Mouse (Mus musculus) forebrain, postnatal 0 days (tissue): Measurements from ENCODE around the gene Fez1. TPM values are rescaled to one million over a fixed set of nuclear protein-coding genes. Genes with fewer than 3 reads are reported as not detected.
A peak's percentile ranks its signal among the peaks of the same experiment; 100 is the strongest.

Experiments
- ATAC-seq: fragments of 200-750 bp; cut with Nextera tagmentation; 2 replicates; pipeline ENCODE4 v1.8.0; 2017; ENCODE audit warnings: mild to moderate bottlenecking, moderate library complexity
- DNase-seq: peaks from one replicate; pipeline ENCODE4 v3.0.0-alpha.2; 2015
- H3K27ac ChIP-seq: fragments of 300-500 bp; sonication (generic); 2 replicates; pipeline ENCODE4 v1.5.1; 2014; ENCODE audit warnings: low read depth, mild to moderate bottlenecking, antibody characterized with exemption, low read length, moderate library complexity, mixed read lengths
- H3K27me3 ChIP-seq: fragments of 300-500 bp; sonication (generic); 2 replicates; pipeline ENCODE4 v1.6.1; 2014; ENCODE audit warnings: mild to moderate bottlenecking, low read length, mixed read lengths; ENCODE audit not compliant: insufficient read depth
- H3K36me3 ChIP-seq: fragments of 300-500 bp; sonication (generic); 2 replicates; pipeline ENCODE4 v1.6.1; 2014; ENCODE audit warnings: mild to moderate bottlenecking, moderate library complexity; ENCODE audit not compliant: insufficient read depth
- H3K4me1 ChIP-seq: fragments of 300-500 bp; sonication (generic); 2 replicates; pipeline ENCODE4 v1.6.1; 2014; ENCODE audit warnings: antibody characterized with exemption; ENCODE audit not compliant: insufficient read depth
- H3K4me2 ChIP-seq: fragments of 300-500 bp; sonication (generic); 2 replicates; pipeline ENCODE4 v1.6.1; 2014; ENCODE audit warnings: low read depth, mild to moderate bottlenecking, moderate library complexity
- H3K4me3 ChIP-seq: fragments of 300-500 bp; sonication (generic); 2 replicates; pipeline ENCODE4 v1.5.1; 2014; ENCODE audit warnings: low read depth, low read length, mixed read lengths
- H3K9ac ChIP-seq: fragments of 300-500 bp; sonication (generic); 2 replicates; pipeline ENCODE4 v1.6.1; 2014; ENCODE audit warnings: mild to moderate bottlenecking
- H3K9me3 ChIP-seq: fragments of 300-500 bp; sonication (generic); 2 replicates; pipeline ENCODE4 v1.6.1; 2016; ENCODE audit warnings: low read length
- CTCF ChIP-seq: sonication (generic); IDR thresholded peaks from 2 replicates; pipeline ENCODE4 v1.5.1; 2016; ENCODE audit warnings: antibody characterized with exemption, control low read depth, low read depth
- WGBS: fragments of 180-500 bp; shearing (Covaris S2); extraction: QIAGEN DNeasy Blood & Tissue Kit; methylation state at CpG from one replicate; pipeline ENCODE4 v1.1.7; 2014; 5-methylcytosine and 5-hydroxymethylcytosine counted together
- polyA plus RNA-seq: library from polyadenylated mRNA; unstranded; fragments of >200 nt; fragmentation: Nextera tagmentation; extraction: Ambion mirVana; gene quantifications from 2 replicates; pipeline ENCODE4 v1.2.1, GENCODE M21; 2015
- total RNA-seq: library from RNA; depleted of rRNA; stranded (reverse); fragments of >200 nt; gene quantifications from 2 replicates; pipeline ENCODE4 v1.2.3, GENCODE M21; 2014

Gene Fez1
- total and polyA plus RNA-seq, 2 experiments from 2014 or later, result 586 to 657 TPM

DNA sequence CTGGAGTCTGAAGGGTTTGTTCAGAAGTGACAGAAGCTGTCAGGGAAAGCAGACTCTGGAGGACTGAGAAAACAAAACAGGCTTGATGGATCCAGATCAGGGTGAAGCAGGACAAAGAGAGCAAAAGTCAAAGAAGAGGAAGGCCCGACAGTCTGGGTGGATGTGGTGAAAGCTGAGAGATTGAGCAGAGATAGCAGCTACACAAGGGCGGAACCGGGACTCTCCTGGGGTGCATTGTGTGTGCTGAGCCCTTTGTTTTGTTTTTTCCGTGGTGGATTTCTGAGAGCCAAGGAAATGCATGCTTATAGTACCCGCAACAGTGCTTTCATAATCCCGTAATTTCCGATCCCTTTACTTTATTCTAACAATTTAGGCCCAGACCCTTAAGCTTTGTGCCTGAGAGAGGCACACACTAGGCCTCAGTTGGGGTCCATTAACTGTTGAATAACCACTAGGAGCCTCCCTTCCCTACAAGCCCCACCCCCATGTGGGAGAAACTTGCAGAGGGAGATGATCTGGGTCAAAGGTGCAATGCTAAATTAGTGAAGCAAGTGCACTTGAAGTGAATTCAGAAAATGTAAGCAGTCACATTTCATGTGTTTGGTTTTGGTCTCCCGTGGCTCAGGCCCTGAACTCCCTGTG lies 35.9 kb downstream of the Fez1 start:
- Histone ChIP-seq H3K27me3 (no peaks in the 10 kb centered on the region), H3K9ac (no peak overlapping the region), H3K4me2 (no peak overlapping the region), H3K4me1 (no peaks in the 10 kb centered on the region), H3K4me3 (no peak overlapping the region), H3K27ac (0 out of 2 replicates have a peak overlapping the region, but pooled peaks have one; percentile 11), H3K36me3 (peaks cover 34% of the 10 kb centered on the region), H3K9me3 (no peaks in the 10 kb centered on the region)
- TF ChIP-seq CTCF, result no peak
- ATAC-seq (no peak), DNase-seq (no peak)
- WGBS, result 11% methylated on average over 8 of the region's 8 CpGs

DNA sequence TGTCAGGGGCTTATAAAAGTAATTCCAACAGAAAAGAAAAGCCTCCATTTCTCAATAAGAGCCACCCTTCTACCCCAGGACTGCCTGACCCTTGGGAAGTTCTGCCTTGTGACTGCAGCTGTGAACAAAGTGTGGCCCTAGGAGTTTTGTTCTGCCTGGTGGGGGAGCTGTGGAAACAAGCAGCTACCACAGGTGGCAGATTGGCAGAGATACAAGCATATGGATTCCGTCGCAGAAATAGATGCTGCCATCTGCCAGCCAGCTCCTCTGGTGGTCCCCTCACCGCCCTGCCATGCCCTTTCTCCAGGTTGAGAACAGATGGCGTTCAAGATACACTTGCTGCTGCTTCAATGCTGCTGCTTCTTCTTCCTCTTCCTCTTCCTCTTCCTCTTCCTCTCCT lies 37.0 kb downstream of the Fez1 start:
- Histone ChIP-seq H3K36me3 (peaks cover 40% of the 10 kb centered on the region), H3K9me3 (no peaks in the 10 kb centered on the region), H3K27ac (no peak overlapping the region), H3K4me2 (no peak overlapping the region), H3K4me1 (no peaks in the 10 kb centered on the region), H3K4me3 (no peak overlapping the region), H3K9ac (no peak overlapping the region), H3K27me3 (no peaks in the 10 kb centered on the region)
- DNase-seq, result no peak
- no peak for TF ChIP-seq CTCF
- ATAC-seq, result no peak
- WGBS, result 12% methylated on average over 4 of the region's 4 CpGs

DNA sequence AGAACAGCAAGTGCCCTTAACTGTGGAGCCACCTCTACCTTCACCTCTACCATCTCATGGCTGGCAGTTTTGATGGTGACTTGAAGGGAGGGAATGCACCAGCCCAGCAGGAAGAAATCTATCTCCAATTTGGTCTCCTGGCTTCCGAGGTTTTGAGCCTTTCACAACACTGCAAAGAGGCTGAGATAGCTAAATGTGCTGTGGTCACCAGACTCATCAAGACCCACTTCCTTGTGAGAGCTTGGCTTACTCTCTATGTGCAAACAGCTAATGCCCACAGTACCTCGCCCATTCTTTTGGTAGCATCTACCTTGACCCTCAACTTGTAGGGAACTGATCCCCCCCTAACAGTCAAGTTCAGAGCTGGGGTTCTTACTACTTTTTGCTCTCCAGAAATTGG lies 40.9 kb downstream of the Fez1 start:
- no peak for ATAC-seq
- WGBS, result 87% methylated on average over 2 of the region's 2 CpGs
- H3K36me3 ChIP-seq, result peaks cover 69% of the 10 kb centered on the region

DNA sequence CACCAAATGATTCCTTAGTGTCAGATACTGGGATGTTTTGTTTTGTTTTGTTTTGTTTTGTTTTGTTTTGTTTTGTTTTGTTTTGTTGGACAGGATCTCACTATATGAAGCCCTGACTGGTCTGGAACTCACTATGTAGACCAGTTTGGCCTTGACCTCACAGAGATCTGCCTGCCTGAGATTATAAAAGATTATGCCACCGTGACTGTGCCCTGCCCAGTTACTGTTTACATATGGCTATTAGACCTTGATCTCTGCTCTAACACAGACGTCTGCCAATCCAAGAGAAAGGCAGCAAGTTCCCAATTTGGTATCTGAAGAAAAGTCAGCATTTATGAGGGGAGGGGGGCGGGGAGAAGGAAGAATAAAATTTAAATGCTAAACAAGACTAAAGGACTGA lies 42.0 kb downstream of the Fez1 start:
- 79% methylated on average over 3 of the region's 3 CpGs for WGBS
- Histone ChIP-seq H3K27ac (no peak overlapping the region), H3K4me1 (no peaks in the 10 kb centered on the region), H3K36me3 (peaks cover 77% of the 10 kb centered on the region), H3K9ac (no peak overlapping the region), H3K4me3 (no peak overlapping the region), H3K27me3 (no peaks in the 10 kb centered on the region), H3K4me2 (no peak overlapping the region), H3K9me3 (no peaks in the 10 kb centered on the region)
- no peak for ATAC-seq
- no peak for TF ChIP-seq CTCF
- no peak for DNase-seq

More for the DNA sequence above, 40.9 kb downstream of the Fez1 start:
- H3K27ac ChIP-seq, result no peak overlapping the region
- TF ChIP-seq CTCF, result no peak
- no peaks in the 10 kb centered on the region for H3K9me3 ChIP-seq
- no peaks in the 10 kb centered on the region for H3K27me3 ChIP-seq
- H3K4me2 ChIP-seq, result no peak overlapping the region
- no peak for DNase-seq
- H3K4me3 ChIP-seq, result no peak overlapping the region
- H3K4me1 ChIP-seq, result no peaks in the 10 kb centered on the region
- no peak overlapping the region for H3K9ac ChIP-seq

DNA sequence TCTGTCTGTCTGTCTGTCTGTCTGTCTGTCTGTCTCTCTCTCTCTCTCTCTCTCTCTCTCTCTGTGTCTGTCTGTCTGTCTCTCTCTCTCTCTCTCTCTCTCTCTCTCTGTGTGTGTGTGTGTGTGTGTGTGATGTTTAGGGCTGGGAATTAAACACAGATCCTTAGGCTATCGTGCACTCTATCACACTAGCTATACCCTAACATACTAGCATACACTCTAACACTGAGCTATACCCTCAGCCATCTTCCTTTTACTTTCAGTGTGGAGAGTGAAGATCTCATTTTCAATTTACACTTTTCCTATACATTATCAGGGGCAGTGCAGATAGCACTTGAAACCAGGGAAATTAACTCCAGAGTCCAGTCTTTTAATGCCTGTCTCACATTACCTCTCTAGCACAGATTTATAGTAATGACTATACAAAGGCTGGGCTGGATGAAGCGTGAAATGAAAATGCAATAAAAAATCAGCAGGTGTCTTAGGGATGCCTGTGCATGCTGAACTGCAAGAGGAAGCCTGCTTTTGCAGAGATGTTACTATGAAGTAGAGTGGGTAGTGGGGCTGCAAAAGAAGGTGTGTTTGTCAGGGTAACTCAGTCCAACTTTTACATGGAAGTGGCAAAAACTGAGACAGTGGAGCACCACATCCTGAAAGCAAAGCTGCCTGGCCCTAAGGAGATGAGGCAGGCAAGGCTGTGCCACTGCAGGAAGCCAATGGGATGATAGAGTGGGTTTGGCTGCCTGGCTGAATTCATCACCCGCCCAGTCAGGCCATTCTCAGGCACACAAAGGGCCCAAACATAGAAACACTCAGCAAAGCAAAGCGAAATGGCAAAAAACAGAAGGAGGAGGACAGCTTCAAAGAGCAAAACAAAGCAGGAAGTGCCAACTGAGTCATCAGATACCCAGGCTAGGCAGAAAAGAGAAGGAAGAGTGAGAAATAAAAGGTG lies 43.5 kb downstream of the Fez1 start:
- WGBS, result 54% methylated on average over 4 of the region's 4 CpGs
- no peak for DNase-seq
- H3K4me1 ChIP-seq, result no peaks in the 10 kb centered on the region

DNA sequence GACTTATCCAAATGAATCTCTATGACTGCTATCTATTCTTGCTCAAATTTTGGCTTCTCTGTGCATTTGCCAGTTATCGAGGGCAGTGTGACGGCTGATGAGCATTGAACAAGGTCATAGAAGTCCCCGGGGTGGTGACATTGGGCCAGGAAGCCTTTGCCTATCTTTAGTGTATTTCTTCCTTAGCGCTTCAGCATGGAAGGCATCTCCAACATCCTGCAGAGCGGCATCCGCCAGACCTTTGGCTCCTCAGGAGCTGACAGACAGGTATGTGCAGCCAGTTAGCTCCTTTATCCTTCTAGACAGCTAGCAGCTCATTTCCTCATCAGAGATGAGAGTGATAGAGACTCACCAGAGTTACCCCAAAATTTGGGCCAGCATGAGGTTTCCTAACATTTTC lies 47.0 kb downstream of the Fez1 start:
- WGBS, result 90% methylated on average over 6 of the region's 6 CpGs

More for the DNA sequence above, 43.5 kb downstream of the Fez1 start:
- H3K27ac ChIP-seq, result no peak overlapping the region
- H3K9me3 ChIP-seq, result no peaks in the 10 kb centered on the region
- peaks cover 86% of the 10 kb centered on the region for H3K36me3 ChIP-seq
- no peak for TF ChIP-seq CTCF
- peak; percentile 47; the same call in 1 of the 2 replicates for ATAC-seq
- H3K9ac ChIP-seq, result no peak overlapping the region
- no peaks in the 10 kb centered on the region for H3K27me3 ChIP-seq
- no peak overlapping the region for H3K4me3 ChIP-seq
- no peak overlapping the region for H3K4me2 ChIP-seq

DNA sequence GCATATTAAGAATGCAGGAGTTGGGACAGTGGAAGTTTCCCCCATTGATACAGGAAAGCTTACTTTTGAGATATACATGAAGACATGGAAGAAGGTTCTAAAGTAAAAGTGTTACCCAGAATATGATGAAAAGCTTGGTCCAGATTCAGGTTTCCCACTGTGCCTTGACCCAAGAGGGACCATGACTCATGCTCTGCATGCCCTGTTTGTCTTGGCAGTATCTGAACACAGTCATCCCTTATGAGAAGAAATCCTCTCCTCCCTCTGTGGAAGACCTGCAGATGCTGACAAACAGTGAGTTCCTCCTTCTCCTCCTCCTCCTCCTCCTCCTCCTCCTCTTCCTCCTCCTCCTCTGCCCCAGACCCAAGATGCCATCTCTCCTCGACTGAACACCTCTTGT lies 48.6 kb downstream of the Fez1 start:
- DNase-seq (no peak), ATAC-seq (no peak)
- H3K4me3 ChIP-seq, result no peak overlapping the region
- H3K4me2 ChIP-seq, result no peak overlapping the region
- no peaks in the 10 kb centered on the region for H3K27me3 ChIP-seq
- H3K36me3 ChIP-seq, result peaks cover 84% of the 10 kb centered on the region
- 58% methylated on average over 1 of the region's 1 CpGs for WGBS
- no peaks in the 10 kb centered on the region for H3K9me3 ChIP-seq
- no peak for TF ChIP-seq CTCF
- no peak overlapping the region for H3K27ac ChIP-seq
- H3K9ac ChIP-seq, result no peak overlapping the region
- H3K4me1 ChIP-seq, result no peaks in the 10 kb centered on the region

More for the DNA sequence above, 47.0 kb downstream of the Fez1 start:
- Histone ChIP-seq H3K9me3 (no peaks in the 10 kb centered on the region), H3K36me3 (peaks cover 85% of the 10 kb centered on the region), H3K4me3 (no peak overlapping the region), H3K27me3 (no peaks in the 10 kb centered on the region), H3K4me2 (no peak overlapping the region), H3K27ac (no peak overlapping the region), H3K9ac (no peak overlapping the region), H3K4me1 (no peaks in the 10 kb centered on the region)
- DNase-seq, result no peak
- TF ChIP-seq CTCF, result no peak
- ATAC-seq, result no peak
